Mouse (Mus musculus) forelimb bud, embryonic 11.5 days (tissue): ENCODE results near the gene Gpr35.
A peak's percentile ranks its signal among the peaks of the same experiment; 100 is the strongest.

Source experiments
- DNase-seq: peaks from one replicate; pipeline ENCODE4 v3.0.0-alpha.2; 2012; ENCODE audit warnings: low read depth, low spot score

Gpr35 gene

GRCm38 (mm10) chr1:92981056-92981845 lies 30.6 kb downstream of the Gpr35 start:
- no peak for DNase-seq

- no peak for DNase-seq
Measured at GRCm38 (mm10) chr1:92982931-92983605, 32.4 kb downstream of the Gpr35 start.

- DNase-seq = no peak
Measured at GRCm38 (mm10) chr1:92984999-92985398, 34.3 kb downstream of the Gpr35 start.

- DNase-seq = no peak
Measured at GRCm38 (mm10) chr1:92988894-92989293, 38.2 kb downstream of the Gpr35 start.

- no peak for DNase-seq
Measured at GRCm38 (mm10) chr1:92989891-92990290, 39.2 kb downstream of the Gpr35 start.

GRCm38 (mm10) chr1:92992214-92992855 lies 41.7 kb downstream of the Gpr35 start:
- DNase-seq = no peak

GRCm38 (mm10) chr1:92992880-92993279 lies 42.2 kb downstream of the Gpr35 start:
- no peak for DNase-seq

- DNase-seq = no peak
Measured at GRCm38 (mm10) chr1:93006061-93006460, 55.4 kb downstream of the Gpr35 start, which contains the start of gene Aqp12. Gene Aqp12 (plus strand): TSS chr1:93006334.

- DNase-seq = no peak
Measured at GRCm38 (mm10) chr1:93009196-93009595, 58.5 kb downstream of the Gpr35 start.

GRCm38 (mm10) chr1:93010731-93011130 lies 60.1 kb downstream of the Gpr35 start:
- DNase-seq = peak; percentile 7

GRCm38 (mm10) chr1:93012103-93012585 lies 61.5 kb downstream of the Gpr35 start:
- no peak for DNase-seq

- DNase-seq = no peak
Measured at GRCm38 (mm10) chr1:93013367-93013766, 62.7 kb downstream of the Gpr35 start.

- peak; percentile 70 for DNase-seq
Measured at GRCm38 (mm10) chr1:93014460-93014859, 63.8 kb downstream of the Gpr35 start.

GRCm38 (mm10) chr1:93015136-93015535 lies 64.5 kb downstream of the Gpr35 start:
- no peak for DNase-seq

- DNase-seq = no peak
Measured at GRCm38 (mm10) chr1:93018716-93019115, 68.1 kb downstream of the Gpr35 start.

GRCm38 (mm10) chr1:93020602-93021001 lies 69.9 kb downstream of the Gpr35 start:
- DNase-seq = no peak

GRCm38 (mm10) chr1:93026600-93026999 lies 75.9 kb downstream of the Gpr35 start:
- DNase-seq = no peak

GRCm38 (mm10) chr1:93029387-93029786 lies 78.7 kb downstream of the Gpr35 start:
- DNase-seq = no peak

GRCm38 (mm10) chr1:93030060-93030459 lies 79.4 kb downstream of the Gpr35 start:
- DNase-seq = no peak

- DNase-seq = no peak
Measured at GRCm38 (mm10) chr1:93031199-93031598, 80.5 kb downstream of the Gpr35 start.

- DNase-seq = no peak
Measured at GRCm38 (mm10) chr1:93033989-93034388, 83.3 kb downstream of the Gpr35 start.

- no peak for DNase-seq
Measured at GRCm38 (mm10) chr1:93035981-93036380, 85.3 kb downstream of the Gpr35 start.
